Mouse (Mus musculus) layer of hippocampus, postnatal 14 days (tissue): ENCODE data around the gene Ikzf4. TPM values are rescaled to one million over a fixed set of nuclear protein-coding genes. Genes with fewer than 3 reads are reported as not detected.
A peak's percentile ranks its signal among the peaks of the same experiment; 100 is the strongest.
"Not testable (repeated sequence)": the region's sequence is repeated elsewhere in the genome, so short reads cannot be mapped to it uniquely, and the experiment has no call there.

Experiments used
- DNase-seq, 2 experiments: peaks; one replicate each; pipeline ENCODE4 v3.0.0; 2021 to 2022; ENCODE audit warnings: low spot score in 2 of 2, mixed read lengths in 1 of 2
- total RNA-seq, 2 experiments: library from RNA; stranded (reverse); gene quantifications; 2 replicates each; pipeline ENCODE4 v1.2.3; 2021

Ikzf4 gene
- total RNA-seq, 2 experiments from 2014 or later = 12.9 to 13.7 TPM

DNA sequence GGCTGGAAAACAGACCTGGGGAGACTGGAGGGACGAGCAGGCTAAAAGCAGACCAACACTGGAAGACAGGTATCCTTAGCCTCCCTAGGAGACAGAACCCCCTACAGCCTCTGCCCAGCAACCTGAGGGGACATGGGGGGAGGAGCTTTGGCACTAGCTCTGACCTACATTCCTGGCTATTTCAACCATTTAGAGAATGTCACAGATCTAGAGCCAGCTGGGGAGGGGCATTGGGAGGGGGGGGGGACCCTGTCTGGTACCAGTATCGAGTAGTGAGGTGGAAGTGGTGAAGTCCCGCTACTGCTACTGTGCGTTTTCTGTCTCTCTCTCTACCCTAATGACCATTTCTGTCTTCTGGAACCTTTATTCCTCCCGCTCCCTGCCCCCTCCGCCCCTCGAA lies 3.9 kb downstream of the Ikzf4 start:
- no peak for DNase-seq

DNA sequence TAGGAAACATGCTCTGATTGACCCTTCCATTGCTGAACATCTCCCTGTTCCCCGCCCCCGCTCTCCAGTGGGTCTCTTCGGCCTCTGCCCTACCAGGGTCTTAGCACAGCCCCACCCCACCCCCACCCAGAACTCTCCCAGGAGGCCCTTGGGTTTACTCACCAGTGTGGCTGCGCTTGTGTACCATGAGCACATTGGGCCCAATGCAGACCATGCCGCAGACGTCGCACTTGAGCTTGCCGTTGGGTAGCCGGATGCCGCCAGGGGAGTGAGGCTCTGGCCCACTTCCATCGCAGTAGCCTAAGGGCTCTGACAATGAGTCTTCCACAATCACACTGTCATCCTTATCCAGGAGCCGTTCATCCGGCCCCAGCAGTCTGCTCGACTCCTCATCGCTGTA lies 4.9 kb downstream of the Ikzf4 start:
- no peak for DNase-seq

DNA sequence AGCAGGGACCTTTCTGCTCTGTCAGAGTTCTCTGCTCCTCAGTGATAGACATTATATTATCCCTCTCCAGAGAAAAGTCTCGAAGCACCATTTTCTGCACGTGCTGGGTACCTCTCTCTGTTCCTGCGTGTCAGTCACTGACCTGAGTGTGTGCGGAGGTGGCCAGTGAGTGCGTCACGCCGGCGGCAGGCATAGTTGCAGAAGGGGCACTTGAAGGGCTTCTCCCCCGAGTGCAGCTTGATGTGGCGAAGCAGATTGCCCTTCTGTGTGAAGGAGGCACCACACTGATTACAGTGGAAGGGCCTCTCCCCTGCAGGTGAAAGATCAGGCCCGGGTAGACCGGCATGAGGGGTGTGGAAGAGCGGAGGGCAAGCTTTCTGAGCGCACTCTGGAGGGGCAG lies 5.8 kb downstream of the Ikzf4 start:
- no peak for DNase-seq

DNA sequence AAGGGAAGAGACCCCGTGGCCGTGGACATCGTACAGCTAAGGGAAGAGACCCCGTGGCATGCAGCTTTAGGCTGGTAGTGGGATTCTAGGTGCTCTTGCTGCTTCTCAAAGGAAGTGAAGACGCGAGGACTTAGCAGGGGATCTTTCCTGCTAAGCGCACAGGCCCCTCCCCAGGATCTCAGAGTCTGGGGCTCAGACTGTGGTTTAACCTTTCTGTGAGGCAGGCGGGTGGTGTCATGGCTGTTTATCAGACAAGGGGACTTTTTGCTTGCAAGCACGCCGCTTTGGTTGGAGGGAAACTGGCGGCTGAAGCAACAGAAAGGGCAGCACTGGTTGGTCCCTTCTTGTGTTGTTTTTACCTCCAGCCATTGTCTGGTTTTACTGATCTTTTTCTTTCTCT lies 8.8 kb downstream of the Ikzf4 start:
- no peak for DNase-seq

DNA sequence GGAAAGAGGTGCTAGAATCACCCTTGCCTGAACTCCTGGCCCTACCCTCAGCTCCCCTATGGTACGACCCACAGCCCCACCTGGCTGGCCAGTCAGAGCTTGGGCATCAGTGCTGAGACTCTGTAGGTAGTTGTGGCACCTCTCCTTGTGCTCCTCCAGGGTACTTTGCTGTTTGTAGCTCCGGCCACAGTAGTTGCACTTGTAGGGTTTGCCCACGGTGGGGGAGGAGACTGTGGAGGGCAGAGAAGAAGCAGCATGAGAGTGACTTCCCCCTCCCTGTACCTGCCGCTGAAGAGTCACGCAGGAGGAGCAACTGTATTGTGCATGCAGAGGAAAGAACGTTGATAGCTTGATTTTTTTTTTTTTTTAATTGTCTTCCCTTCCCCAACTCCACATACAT lies 9.2 kb downstream of the Ikzf4 start:
- DNase-seq = no peak

DNA sequence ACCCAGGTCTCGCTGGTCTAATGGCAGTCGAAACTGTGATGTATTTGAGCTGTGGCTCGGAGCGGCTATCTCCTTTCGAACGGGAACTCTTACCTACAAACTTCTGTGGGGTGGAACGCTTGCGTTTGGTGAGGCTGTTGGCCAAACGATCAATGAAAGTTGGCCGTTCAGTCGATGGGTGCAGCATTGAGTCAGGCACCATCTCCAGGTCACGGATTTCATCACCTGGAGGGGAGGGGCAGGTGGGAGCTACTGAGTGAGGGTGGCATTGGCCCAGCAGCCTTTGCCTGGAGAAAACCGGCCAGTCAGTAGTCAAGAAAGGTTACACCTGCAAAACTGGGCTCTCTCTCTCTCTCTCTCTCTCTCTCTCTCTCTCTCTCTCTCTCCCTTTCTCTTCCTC lies 10.1 kb downstream of the Ikzf4 start:
- no peak for DNase-seq

DNA sequence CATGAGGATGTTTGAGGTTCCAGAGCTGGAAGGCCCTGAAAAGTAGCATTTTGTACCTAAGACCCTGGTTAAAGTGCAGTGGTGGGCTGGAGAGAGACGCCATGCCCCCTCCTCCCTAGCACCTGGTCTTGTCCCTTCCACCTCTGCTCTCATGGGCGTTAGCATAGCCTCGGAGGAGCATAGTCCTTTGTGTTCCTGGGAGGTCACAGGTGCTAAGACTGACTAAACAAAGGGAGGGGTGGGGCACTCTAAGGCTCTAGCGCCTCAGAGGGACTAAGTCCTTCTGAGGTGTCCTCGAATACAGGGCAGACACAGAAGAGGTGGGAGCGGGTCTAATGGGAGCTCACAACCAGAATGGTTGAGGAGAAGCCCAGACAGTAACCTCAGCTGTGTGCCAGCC lies 14.2 kb downstream of the Ikzf4 start:
- DNase-seq = no peak

DNA sequence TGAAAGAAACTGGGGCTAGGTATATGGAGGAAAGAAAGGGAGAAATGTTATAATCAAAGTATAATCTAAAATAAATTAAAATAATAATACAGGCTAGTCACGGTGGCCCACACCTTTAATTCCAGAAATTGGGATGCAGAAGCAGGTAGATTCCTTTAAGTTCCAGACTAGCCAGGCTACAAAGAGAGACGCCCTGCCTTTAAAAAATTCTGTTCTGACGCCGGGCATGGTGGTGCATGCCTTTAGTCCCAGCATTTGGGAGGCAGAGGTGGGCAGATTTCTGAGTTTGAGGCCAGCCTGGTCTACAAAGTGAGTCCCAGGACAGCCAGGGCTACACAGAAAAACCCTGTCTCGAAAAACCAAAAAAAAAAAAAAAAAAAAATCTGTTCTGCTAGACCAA lies 15.5 kb downstream of the Ikzf4 start:
- not testable (repeated sequence) for DNase-seq

DNA sequence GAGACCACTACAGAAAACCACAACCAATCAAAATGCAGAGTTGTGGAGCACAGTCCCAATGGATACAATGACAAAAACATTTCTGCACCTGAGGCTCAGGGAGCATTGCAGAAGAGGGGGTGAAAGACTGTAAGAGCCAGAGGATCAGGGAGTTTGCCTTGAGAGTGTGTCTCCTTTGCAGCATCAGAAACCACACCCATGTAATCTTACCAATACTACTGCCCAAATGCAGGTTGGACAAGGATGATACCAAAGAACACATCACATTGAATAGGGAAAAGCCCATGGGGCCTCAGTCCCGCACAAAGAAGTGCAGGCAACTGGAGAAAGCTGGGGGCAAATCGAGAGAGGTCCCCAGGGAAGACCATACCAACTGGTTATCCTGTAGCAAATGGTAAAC lies 16.0 kb downstream of the Ikzf4 start:
- no peak for DNase-seq

DNA sequence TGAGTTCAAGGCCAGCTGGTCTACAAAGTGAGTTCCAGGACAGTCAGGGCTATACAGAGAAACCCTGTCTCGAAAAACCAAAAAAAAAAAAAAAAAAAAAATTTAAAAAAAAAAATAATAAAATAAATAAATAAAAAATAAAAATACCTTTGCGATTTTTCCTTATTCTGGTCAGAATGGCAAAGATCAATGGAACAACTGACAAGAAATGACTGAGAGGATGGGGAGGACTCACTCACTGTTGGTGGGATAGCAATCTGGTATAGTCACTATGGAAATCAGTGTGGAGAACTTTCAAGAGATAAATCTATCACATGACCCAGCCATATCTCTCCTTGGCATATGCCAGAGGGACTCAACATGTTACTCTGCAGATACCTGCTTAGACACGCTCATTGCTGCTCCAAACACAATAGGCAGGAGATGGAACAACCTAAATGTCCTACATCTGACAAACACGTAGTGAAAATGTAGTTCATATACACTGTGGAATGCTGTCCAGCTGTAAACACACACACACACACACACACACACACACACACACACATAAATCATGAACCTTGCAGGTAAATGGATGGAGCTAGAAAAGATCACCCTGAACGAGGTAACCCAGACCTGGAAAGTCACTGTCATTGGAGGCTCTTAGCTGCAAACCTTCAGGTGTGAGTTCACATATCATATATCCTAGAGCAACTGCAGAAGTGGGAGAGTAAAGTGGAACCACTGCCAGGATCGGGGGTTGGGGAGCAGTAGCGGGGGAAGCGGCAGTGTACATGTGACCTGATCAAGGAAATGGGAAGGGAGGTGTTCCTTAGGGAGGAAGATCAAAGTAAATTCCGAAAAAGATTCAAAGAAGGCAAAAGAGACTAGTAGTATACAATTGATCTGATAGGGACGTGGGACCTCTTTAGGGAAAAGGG lies 18.1 kb downstream of the Ikzf4 start:
- no peak for DNase-seq

DNA sequence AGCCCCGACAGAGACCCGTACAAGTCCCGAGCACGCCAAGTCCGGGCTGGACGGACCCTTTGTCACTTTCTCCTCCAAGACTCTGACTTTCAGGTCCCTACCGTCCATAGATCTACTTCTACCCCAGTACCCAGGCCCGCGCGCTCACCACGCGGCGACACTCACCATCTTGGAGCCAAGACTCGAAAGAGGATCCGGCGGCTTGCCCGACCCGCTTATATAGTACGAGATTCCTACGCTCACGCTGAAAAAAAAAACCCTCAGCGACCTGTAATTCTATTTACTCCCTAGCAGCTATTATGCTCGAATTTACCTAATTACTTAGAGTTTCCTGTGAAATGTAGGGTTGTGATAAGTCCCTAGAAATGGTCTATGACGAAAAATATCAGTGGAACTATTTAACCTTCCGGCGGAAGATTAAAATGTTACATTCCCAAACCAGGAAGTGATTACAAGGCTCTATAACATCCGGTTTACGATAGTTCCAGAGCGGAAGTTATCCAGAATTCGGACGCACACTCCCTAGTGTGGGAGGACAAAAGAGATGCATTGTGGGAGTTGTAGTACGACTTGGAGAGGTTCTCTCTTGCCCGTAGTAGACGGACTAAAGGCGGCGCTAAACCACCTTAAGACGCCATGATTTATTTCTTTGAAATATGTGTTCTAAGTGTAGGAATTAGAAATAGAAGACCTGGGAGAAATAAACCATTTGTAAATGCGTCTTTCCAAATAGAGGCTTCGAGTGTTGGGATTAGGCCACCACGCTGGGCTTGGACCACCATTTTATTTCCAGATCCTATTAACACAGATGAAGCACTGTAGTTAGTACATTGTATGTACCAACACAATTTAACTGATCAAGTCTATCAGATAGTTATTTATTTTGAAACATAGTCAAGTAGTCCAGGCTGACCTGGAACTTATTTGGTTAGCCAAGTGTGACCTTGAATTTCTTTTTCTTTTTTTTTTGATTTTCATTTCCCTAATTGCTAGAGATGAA lies 19.2 kb downstream of the Ikzf4 start, which contains the start of gene Rps26:
Gene Rps26, minus strand, starts transcription at position 437 of the 1,000 bp plus-strand sequence.
- DNase-seq = peak; percentile 85 to 98

DNA sequence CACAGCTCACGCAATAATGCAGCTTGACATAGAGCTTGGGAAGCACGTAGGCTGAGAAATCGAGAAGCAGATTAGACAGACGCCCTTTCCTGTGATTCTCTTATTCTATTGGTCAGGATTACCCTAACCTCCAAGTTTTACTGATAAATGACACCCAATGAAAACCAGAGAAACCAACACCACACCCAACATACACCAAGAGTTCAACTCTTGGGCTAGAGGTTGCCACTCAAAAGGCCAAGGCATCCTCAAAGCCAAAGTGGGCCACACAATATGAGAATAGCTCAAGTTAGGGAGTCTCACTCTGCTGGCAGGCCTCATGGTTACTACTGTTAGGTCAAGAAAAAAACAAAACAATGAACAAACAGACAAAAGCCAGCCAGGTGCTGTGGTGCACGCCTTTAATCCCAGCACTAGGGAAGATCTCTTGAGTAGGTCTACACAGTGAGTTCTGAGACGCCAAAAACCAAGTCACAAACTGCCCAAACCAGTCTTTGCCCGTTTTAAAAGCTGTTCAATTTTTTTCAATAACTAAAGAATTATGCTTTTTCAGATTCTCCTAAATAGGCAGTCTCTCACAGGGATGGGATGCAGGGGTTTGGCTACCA lies 20.4 kb downstream of the Ikzf4 start:
- DNase-seq = no peak

DNA sequence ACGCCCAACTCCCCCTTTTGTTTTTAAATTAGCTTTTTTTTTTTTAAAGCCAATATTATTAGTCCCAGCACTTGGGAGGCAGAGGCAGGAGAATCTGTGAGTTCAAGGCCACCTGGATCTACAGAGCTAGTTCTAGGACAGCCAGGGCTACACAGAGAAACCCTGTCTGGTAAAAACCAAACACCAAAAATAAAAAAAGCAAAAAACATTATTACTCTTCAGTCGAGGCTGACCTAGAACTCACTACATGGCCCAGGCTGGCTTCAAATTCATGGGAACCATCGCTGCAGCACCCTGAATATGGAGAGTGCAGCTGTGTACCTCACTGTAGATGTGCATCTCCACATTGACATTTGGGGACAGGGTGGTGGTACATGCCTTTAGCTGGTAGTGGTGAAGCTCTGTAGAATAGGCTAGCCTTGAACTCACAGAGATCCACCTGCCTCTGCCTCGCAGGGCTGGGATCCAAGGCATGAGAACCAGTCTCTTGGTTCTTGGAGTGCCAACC lies 22.6 kb downstream of the Ikzf4 start:
- not testable (repeated sequence) for DNase-seq

DNA sequence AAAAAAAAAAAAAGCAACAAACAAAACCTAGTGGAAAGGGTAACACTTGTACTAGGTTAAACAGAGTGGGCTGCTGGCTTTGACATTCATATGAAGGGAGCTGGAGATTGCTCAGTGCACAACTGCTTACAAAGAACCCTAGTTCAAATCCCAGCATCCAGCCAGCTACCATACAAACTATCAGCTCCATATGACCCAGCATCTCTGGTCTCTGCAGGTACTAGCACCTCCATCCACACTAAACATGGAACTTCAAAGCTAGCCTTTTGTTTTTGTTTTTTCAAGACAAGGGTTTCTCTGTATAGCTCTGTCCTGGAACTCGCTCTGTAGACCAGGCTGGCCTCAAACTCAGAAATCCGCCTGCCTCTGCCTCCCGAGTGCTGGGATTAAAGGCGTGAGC lies 23.1 kb downstream of the Ikzf4 start:
- no peak for DNase-seq

DNA sequence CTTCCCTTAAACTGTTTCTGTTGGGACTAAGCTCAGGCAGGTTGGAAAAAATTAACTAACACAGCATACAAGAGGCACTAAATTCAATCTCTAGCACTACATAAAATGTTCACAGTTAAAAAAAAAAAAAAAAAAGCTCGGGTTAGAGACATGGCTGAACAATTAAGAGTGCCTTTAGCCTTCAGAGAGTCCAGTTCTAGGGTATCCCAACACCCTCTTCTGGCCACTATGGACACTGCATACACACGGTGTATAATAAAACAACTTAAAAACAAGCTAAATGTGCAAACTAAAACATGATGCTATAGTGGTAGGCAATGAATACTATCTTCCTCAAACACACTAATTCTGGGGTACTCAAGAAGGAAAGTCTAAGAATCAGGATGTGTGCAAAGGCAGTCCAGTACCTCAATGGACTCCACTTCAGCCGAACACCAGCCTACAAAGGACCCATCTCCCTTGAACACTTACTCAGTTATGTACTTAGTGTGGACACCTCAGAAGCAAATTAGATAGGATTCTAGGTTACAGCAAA lies 23.7 kb downstream of the Ikzf4 start:
- no peak for DNase-seq

DNA sequence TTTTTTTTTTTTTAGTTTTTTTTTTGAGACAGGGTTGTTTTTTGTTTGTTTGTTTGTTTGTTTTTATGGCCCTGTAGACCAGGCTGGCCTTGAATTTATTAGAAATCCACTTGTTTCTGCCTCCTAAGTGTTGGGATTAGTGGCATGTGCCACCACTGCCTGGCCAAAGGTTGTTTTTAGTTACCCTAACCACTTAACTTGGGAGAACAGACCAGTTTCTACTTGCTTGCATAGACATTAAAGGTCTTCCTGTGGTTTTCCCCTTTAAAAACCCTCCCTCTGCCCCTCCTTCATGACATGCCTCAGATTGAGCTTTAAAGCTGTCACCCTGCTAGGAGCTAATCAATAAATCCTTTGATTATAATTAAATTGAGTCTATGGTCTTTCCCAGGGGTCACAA lies 25.6 kb downstream of the Ikzf4 start:
- no peak for DNase-seq

DNA sequence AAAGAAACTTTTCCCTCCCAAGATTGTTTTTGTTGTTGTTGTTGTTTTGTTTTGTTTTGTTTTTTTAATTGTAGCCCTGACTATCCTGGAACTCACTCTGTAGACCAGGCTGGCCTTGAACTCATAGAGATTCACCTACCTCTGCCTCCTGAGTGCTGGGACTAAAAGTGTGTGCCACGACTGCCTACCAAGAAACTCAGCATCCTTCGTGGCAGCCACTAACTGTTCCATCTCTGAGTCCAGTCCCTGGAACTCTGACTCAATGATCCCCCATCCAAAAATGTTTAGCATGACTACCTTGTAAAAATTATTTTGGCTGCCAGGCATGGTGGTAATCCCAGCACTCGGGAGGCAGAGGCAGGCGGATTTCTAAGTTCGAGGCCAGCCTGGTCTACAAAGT lies 26.6 kb downstream of the Ikzf4 start:
- not testable (repeated sequence) for DNase-seq

DNA sequence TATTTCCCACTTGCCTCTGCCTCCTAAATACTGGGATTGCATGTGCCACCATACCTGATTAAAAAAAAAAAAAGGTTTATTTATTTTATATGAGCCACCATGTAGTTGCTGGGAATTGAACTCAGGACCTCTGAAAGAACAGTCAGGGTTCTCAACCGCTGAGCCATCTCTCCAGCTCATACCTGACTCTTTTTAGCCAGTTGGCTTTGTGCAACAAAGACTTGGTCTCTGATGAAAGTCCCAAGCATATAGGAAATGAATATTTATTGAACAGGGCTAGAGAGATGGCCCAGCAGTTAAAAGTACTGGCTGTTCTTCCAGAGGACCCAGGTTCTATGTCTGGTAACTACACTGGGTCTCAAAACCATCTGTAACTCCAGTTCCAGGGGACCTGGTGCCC lies 27.2 kb downstream of the Ikzf4 start:
- DNase-seq = no peak

DNA sequence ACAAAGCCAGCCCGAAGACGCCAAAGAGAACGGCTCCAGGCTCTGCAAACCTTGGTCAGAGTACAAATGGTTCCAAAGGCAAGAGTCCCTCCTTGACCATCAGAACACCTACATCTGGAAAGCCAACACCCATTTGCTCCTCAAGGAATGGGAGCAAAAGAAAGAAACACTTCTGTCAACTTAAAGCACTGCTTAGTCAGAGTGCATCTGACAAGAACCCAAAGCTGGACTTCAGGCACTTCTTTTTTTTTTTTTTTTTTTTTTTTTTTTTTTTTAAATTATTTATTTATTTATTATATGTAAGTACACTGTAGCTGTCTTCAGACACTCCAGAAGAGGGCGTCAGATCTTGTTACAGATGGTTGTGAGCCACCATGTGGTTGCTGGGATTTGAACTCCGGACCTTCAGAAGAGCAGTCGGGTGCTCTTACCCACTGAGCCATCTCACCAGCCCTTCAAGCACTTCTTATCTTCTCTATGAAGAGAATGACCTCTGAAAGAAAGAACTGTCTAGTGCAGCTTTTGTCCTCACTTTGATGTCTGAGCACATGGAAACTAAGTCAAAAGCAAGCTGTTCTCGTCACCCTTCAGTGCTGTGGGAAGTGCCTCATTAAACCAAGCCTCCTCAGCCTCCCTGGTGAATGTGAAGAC lies 29.9 kb downstream of the Ikzf4 start:
- DNase-seq = not testable (repeated sequence)

DNA sequence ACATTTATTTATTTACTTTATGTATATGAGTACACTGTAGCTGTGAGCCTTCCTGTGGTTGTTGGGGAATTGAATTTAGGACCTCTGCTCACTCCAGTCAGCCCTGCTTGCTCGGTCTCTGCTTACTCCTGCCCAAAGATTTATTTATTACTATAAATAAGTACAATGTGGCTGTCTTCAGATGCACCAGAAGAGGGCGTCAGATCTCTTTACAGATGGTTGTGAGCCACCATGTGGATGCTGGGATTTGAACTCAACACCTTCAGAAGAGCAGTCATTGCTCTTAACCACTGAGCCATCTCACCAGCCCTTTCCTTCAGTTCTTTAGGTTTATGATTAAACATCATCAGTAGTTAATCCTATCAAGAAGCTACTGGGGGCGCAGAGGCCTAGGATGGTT lies 30.9 kb downstream of the Ikzf4 start:
- DNase-seq = no peak
